Comparison of ENCODE assay signal across 15 mouse cellular contexts in the genomic region with DNA sequence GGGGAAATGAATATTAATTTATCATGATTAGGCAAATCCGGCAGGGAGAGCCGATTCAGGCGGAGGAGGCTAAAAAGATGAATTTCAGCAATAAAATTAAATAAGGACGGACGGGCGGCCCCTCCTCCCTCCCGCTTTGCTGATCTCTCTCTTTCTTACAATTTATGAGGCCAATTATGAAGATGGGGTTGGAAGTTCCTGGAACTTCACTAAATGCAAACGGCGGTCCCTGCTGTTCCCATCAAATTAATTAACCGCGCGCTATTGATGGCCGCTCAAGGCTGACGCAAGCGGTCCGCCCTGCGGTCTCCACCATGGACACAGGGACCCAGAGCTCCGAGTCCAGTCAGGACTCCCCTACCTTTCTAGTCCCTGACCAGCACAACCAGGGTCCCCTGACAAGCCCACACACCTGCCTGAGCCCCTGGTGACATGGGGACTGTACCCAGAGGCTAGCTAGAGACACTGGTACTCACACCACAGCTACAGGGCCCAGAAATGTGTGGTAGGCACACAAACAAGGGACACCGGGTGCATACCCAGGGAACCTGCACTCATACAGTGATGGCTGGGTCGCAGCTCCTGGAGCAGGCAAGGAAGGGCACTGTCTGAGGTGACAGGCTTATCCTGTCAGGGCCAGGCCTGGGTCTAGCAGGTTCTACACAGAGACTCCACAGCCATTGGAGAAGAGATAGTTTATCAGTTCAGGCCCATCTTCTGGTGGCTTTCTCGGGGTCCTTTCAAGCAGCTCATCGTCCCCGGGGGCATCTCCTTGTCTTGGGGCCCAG. TPM values are rescaled to one million over a fixed set of nuclear protein-coding genes. Genes with fewer than 3 reads are reported as not detected.
DNase-seq lines count a peak whose midpoint lies in the region; ATAC-seq and TF ChIP-seq lines count a peak whose summit lies in the region.
"Had no signal": no experiment of that assay in that cellular context is flagged by ENCODE, and none has a peak within 500 bp of the region (broad histone marks: within the 10 kb centered on the region; RNA-seq: fewer than 3 reads in every experiment).

No protein-coding gene starts in this region.

- H3K27ac ChIP-seq in hindbrain, embryonic 13.5 days, result peak overlapping the region; percentile 32
- no peak overlapping the region for H3K27ac ChIP-seq in hindbrain, postnatal 0 days
- H3K27ac ChIP-seq in midbrain, embryonic 16.5 days (ENCODE audit: low read length), result no peak overlapping the region
- no peak overlapping the region for H3K27ac ChIP-seq in midbrain, embryonic 13.5 days
- peak overlapping the region; percentile 73 for H3K27ac ChIP-seq in liver, embryonic 13.5 days
- no peak overlapping the region for H3K27ac ChIP-seq in layer of hippocampus, adult 2 months
- H3K27ac ChIP-seq: limb, embryonic 12.5 days had no signal

- H3K9me3 ChIP-seq in hindbrain, embryonic 13.5 days, result no peaks in the 10 kb centered on the region
- no peaks in the 10 kb centered on the region for H3K9me3 ChIP-seq in hindbrain, postnatal 0 days (ENCODE audit: low read length)
- no peaks in the 10 kb centered on the region for H3K9me3 ChIP-seq in midbrain, embryonic 16.5 days (replicated peaks; ENCODE audit: control insufficient read depth, low read length, poor library complexity, severe bottlenecking)
- no peaks in the 10 kb centered on the region for H3K9me3 ChIP-seq in midbrain, embryonic 13.5 days
- H3K9me3 ChIP-seq in liver, embryonic 13.5 days (replicated peaks), result no peaks in the 10 kb centered on the region; the same call in 1 of the 2 replicates
- H3K9me3 ChIP-seq: heart, embryonic 12.5 days; limb, embryonic 12.5 days had no signal

- 63% methylated on average over 23 of the region's 23 CpGs for WGBS in hindbrain, embryonic 13.5 days
- WGBS in hindbrain, postnatal 0 days, result 52% methylated on average over 23 of the region's 23 CpGs
- WGBS in midbrain, embryonic 16.5 days, result 60% methylated on average over 23 of the region's 23 CpGs
- 61% methylated on average over 23 of the region's 23 CpGs for WGBS in midbrain, embryonic 13.5 days
- WGBS in liver, embryonic 13.5 days (ENCODE audit: insufficient replicate concordance), result 70% methylated on average over 23 of the region's 23 CpGs

- no peak for TF ChIP-seq CTCF in hindbrain, postnatal 0 days (IDR thresholded peaks at IDR 0.05; ENCODE audit: low read depth)
- TF ChIP-seq CTCF in layer of hippocampus, adult 2 months (conservative IDR thresholded peaks at IDR 0.05), result no peak

- 0 out of 2 replicates have a peak overlapping the region, but pooled peaks have one; percentile 35 for H3K9ac ChIP-seq in hindbrain, embryonic 13.5 days
- H3K9ac ChIP-seq in hindbrain, postnatal 0 days (replicated peaks; ENCODE audit: low read length), result no peak overlapping the region
- H3K9ac ChIP-seq in midbrain, embryonic 16.5 days (ENCODE audit: low read depth, low read length), result no peak overlapping the region
- no peak overlapping the region for H3K9ac ChIP-seq in midbrain, embryonic 13.5 days (replicated peaks)
- H3K9ac ChIP-seq in liver, embryonic 13.5 days, result peak overlapping the region; percentile 18
- H3K9ac ChIP-seq: heart, embryonic 12.5 days; limb, embryonic 12.5 days had no signal

- no peak overlapping the region for H3K4me3 ChIP-seq in hindbrain, embryonic 13.5 days
- H3K4me3 ChIP-seq in hindbrain, postnatal 0 days (ENCODE audit: low read length), result no peak overlapping the region
- no peak overlapping the region for H3K4me3 ChIP-seq in midbrain, embryonic 16.5 days (ENCODE audit: low read depth, low read length)
- H3K4me3 ChIP-seq in midbrain, embryonic 13.5 days (replicated peaks), result no peak overlapping the region
- no peak overlapping the region for H3K4me3 ChIP-seq in liver, embryonic 13.5 days (replicated peaks)
- H3K4me3 ChIP-seq in layer of hippocampus, adult 2 months, result no peak overlapping the region
- H3K4me3 ChIP-seq: heart, embryonic 12.5 days; limb, embryonic 12.5 days had no signal

- no peak for DNase-seq in hindbrain, postnatal 0 days (ENCODE audit: low spot score)
- peak; percentile 33 for DNase-seq in liver, embryonic 13.5 days
- no peak for DNase-seq in layer of hippocampus, adult 2 months (ENCODE audit: low spot score in 2 of 2)
- DNase-seq in embryo, embryonic 10 days (ENCODE audit: low spot score), result no peak
- DNase-seq: adrenal gland, adult 8-10 months; cerebellum, adult 18-20 months; heart, postnatal 4 days; lung, postnatal 14 days; right cerebral cortex, postnatal 4 days; thymus, adult 18-20 months had no signal

- no peak for ATAC-seq in hindbrain, embryonic 13.5 days (ENCODE audit: low FRiP score)
- no peak for ATAC-seq in hindbrain, postnatal 0 days
- no peak for ATAC-seq in midbrain, embryonic 16.5 days
- ATAC-seq in midbrain, embryonic 13.5 days, result no peak
- peak; percentile 67 for ATAC-seq in liver, embryonic 13.5 days (ENCODE audit: low read depth)

- peaks cover 22% of the 10 kb centered on the region for H3K4me1 ChIP-seq in hindbrain, embryonic 13.5 days (replicated peaks)
- H3K4me1 ChIP-seq in hindbrain, postnatal 0 days (ENCODE audit: insufficient read depth, low read length), result no peaks in the 10 kb centered on the region
- H3K4me1 ChIP-seq in midbrain, embryonic 16.5 days (ENCODE audit: control insufficient read depth, insufficient read depth, low read length), result peaks cover 2% of the 10 kb centered on the region; the same call in 1 of the 2 replicates
- H3K4me1 ChIP-seq in midbrain, embryonic 13.5 days (replicated peaks), result peaks cover 15% of the 10 kb centered on the region
- H3K4me1 ChIP-seq in liver, embryonic 13.5 days (replicated peaks), result peaks cover 52% of the 10 kb centered on the region

- H3K27me3 ChIP-seq in hindbrain, embryonic 13.5 days, result peaks cover 37% of the 10 kb centered on the region
- no peaks in the 10 kb centered on the region for H3K27me3 ChIP-seq in hindbrain, postnatal 0 days (ENCODE audit: insufficient read depth, low read length)
- H3K27me3 ChIP-seq in midbrain, embryonic 16.5 days (ENCODE audit: control insufficient read depth, insufficient read depth, low read depth, low read length), result peaks cover 25% of the 10 kb centered on the region
- H3K27me3 ChIP-seq in midbrain, embryonic 13.5 days, result peaks cover 51% of the 10 kb centered on the region
- H3K27me3 ChIP-seq in liver, embryonic 13.5 days, result peaks cover 17% of the 10 kb centered on the region

- H3K36me3 ChIP-seq in hindbrain, embryonic 13.5 days, result peaks cover 22% of the 10 kb centered on the region
- H3K36me3 ChIP-seq in hindbrain, postnatal 0 days (ENCODE audit: insufficient read depth, low read length), result no peaks in the 10 kb centered on the region
- H3K36me3 ChIP-seq in midbrain, embryonic 16.5 days (ENCODE audit: control insufficient read depth, insufficient read depth, low read length), result no peaks in the 10 kb centered on the region
- H3K36me3 ChIP-seq in midbrain, embryonic 13.5 days, result peaks cover 22% of the 10 kb centered on the region
- H3K36me3 ChIP-seq in liver, embryonic 13.5 days, result peaks cover 20% of the 10 kb centered on the region

- no peak overlapping the region for H3K4me2 ChIP-seq in hindbrain, embryonic 13.5 days
- no peak overlapping the region for H3K4me2 ChIP-seq in hindbrain, postnatal 0 days (ENCODE audit: low read depth, low read length)
- 0 out of 2 replicates have a peak overlapping the region, but pooled peaks have one; percentile 1 for H3K4me2 ChIP-seq in midbrain, embryonic 16.5 days (ENCODE audit: low read length)
- H3K4me2 ChIP-seq in midbrain, embryonic 13.5 days (replicated peaks), result no peak overlapping the region
- H3K4me2 ChIP-seq in liver, embryonic 13.5 days, result no peak overlapping the region
- H3K4me2 ChIP-seq: heart, embryonic 12.5 days; limb, embryonic 12.5 days had no signal

RNA-seq across cellular contexts. Expression of a gene that starts 11.0 kb away (rescaled TPM):
- 13.5 and 14.6 TPM in 2 replicates for polyA plus RNA-seq in hindbrain, embryonic 13.5 days (2015; fragmentation: Nextera tagmentation; extraction: Ambion mirVana)
- total RNA-seq in hindbrain, postnatal 0 days (2014; rRNA removed), result 17.0 and 17.3 TPM in 2 replicates
- 11.0 and 11.1 TPM in 2 replicates for polyA plus RNA-seq in hindbrain, postnatal 0 days (2015; fragmentation: Nextera tagmentation; extraction: Ambion mirVana)
- polyA plus RNA-seq in midbrain, embryonic 16.5 days (2015; fragmentation: Nextera tagmentation; extraction: Ambion mirVana), result 12.7 and 13.3 TPM in 2 replicates
- polyA plus RNA-seq in midbrain, embryonic 13.5 days (2015; fragmentation: Nextera tagmentation; extraction: Ambion mirVana), result 15.8 and 16.6 TPM in 2 replicates
- 6.7 and 7.1 TPM in 2 replicates for polyA plus RNA-seq in liver, embryonic 13.5 days (2015; fragmentation: Nextera tagmentation; extraction: Ambion mirVana)
- 1 to 10 TPM; 9.9 TPM for total RNA-seq in layer of hippocampus, adult 2 months (2021)

RNA-seq across cellular contexts. Expression of a gene that starts 11.1 kb away (rescaled TPM):
- polyA plus RNA-seq in hindbrain, embryonic 13.5 days (2015; fragmentation: Nextera tagmentation; extraction: Ambion mirVana), result 61.8 and 73.4 TPM in 2 replicates
- 20.9 and 23.0 TPM in 2 replicates for total RNA-seq in hindbrain, postnatal 0 days (2014; rRNA removed)
- 86.4 and 90.7 TPM in 2 replicates for polyA plus RNA-seq in hindbrain, postnatal 0 days (2015; fragmentation: Nextera tagmentation; extraction: Ambion mirVana)
- polyA plus RNA-seq in midbrain, embryonic 16.5 days (2015; fragmentation: Nextera tagmentation; extraction: Ambion mirVana), result 66.9 and 75.8 TPM in 2 replicates
- polyA plus RNA-seq in midbrain, embryonic 13.5 days (2015; fragmentation: Nextera tagmentation; extraction: Ambion mirVana), result 50.0 and 57.1 TPM in 2 replicates
- polyA plus RNA-seq in liver, embryonic 13.5 days (2015; fragmentation: Nextera tagmentation; extraction: Ambion mirVana), result 19.9 and 21.5 TPM in 2 replicates
- total RNA-seq in layer of hippocampus, adult 2 months (2021), result 10 to 100 TPM; 55.4 to 65.4 TPM

Comparison
In these comparisons a context has a peak if more than half of its experiments do, and no peak if none do; other contexts are left out.
1. H3K27ac ChIP-seq: peak in hindbrain, embryonic 13.5 days (single experiment) and liver, embryonic 13.5 days (single experiment); none in hindbrain, postnatal 0 days (single experiment), midbrain, embryonic 16.5 days (single experiment), midbrain, embryonic 13.5 days (single experiment) and layer of hippocampus, adult 2 months (single experiment).
2. H3K9ac ChIP-seq: peak in hindbrain, embryonic 13.5 days (single experiment) and liver, embryonic 13.5 days (single experiment); none in hindbrain, postnatal 0 days (single experiment), midbrain, embryonic 16.5 days (single experiment) and midbrain, embryonic 13.5 days (single experiment).